Mouse (Mus musculus) adrenal gland, postnatal 25 days (tissue): ENCODE results near the gene Cracr2a. TPM values are rescaled to one million over a fixed set of nuclear protein-coding genes. Genes with fewer than 3 reads are reported as not detected.

Experiments used
- DNase-seq: peaks from one replicate; pipeline ENCODE4 v3.0.0; 2021; ENCODE audit warnings: mixed read lengths
- total RNA-seq: library from RNA; stranded (reverse); gene quantifications from 2 replicates; pipeline ENCODE4 v1.2.3, GENCODE M21; 2021

Cracr2a gene
- total RNA-seq, 1 experiment from 2014 or later = 3.6 TPM

GRCm38 (mm10) chr6:127625135-127625534 lies 64.0 kb downstream of the Cracr2a start:
- DNase-seq = peak; percentile 66

GRCm38 (mm10) chr6:127627453-127627852 lies 66.3 kb downstream of the Cracr2a start:
- DNase-seq = no peak

GRCm38 (mm10) chr6:127629249-127629648 lies 68.1 kb downstream of the Cracr2a start:
- no peak for DNase-seq

- DNase-seq = no peak
Observed at GRCm38 (mm10) chr6:127634858-127635257, 73.7 kb downstream of the Cracr2a start.

GRCm38 (mm10) chr6:127635462-127636189 lies 74.5 kb downstream of the Cracr2a start:
- DNase-seq = no peak

GRCm38 (mm10) chr6:127641077-127641801 lies 80.1 kb downstream of the Cracr2a start:
- DNase-seq = no peak

GRCm38 (mm10) chr6:127655988-127656387 lies 94.8 kb downstream of the Cracr2a start:
- no peak for DNase-seq

- peak; percentile 9 for DNase-seq
Observed at GRCm38 (mm10) chr6:127657152-127657551, 96.0 kb downstream of the Cracr2a start.

GRCm38 (mm10) chr6:127659472-127659871 lies 98.3 kb downstream of the Cracr2a start:
- DNase-seq = no peak

GRCm38 (mm10) chr6:127659966-127660365 lies 98.8 kb downstream of the Cracr2a start:
- DNase-seq = no peak

- DNase-seq = no peak
Observed at GRCm38 (mm10) chr6:127661717-127662292, 100.7 kb downstream of the Cracr2a start.

GRCm38 (mm10) chr6:127663263-127663662 lies 102.1 kb downstream of the Cracr2a start:
- DNase-seq = no peak

GRCm38 (mm10) chr6:127669313-127669712 lies 108.2 kb downstream of the Cracr2a start:
- no peak for DNase-seq

GRCm38 (mm10) chr6:127670031-127670430 lies 108.9 kb downstream of the Cracr2a start:
- DNase-seq = no peak

GRCm38 (mm10) chr6:127672071-127672470 lies 110.9 kb downstream of the Cracr2a start:
- peak; percentile 52 for DNase-seq

GRCm38 (mm10) chr6:127676866-127677265 lies 115.7 kb downstream of the Cracr2a start:
- DNase-seq = no peak

GRCm38 (mm10) chr6:127678320-127678719 lies 117.2 kb downstream of the Cracr2a start:
- DNase-seq = no peak

GRCm38 (mm10) chr6:127678998-127679397 lies 117.9 kb downstream of the Cracr2a start:
- no peak for DNase-seq

GRCm38 (mm10) chr6:127680784-127681183 lies 119.6 kb downstream of the Cracr2a start:
- DNase-seq = no peak

- peak; percentile 30 for DNase-seq
Observed at GRCm38 (mm10) chr6:127683561-127683960, 122.4 kb downstream of the Cracr2a start.

- peak; percentile 18 for DNase-seq
Observed at GRCm38 (mm10) chr6:127684981-127685380, 123.8 kb downstream of the Cracr2a start.

- DNase-seq = no peak
Observed at GRCm38 (mm10) chr6:127687181-127687860, 126.2 kb downstream of the Cracr2a start.

GRCm38 (mm10) chr6:127692298-127692697 lies 131.2 kb downstream of the Cracr2a start:
- no peak for DNase-seq
